Mouse (Mus musculus) pancreas, adult 10 weeks (tissue): ENCODE measurements around the gene Rundc3b. TPM values are rescaled to one million over a fixed set of nuclear protein-coding genes. Genes with fewer than 3 reads are reported as not detected.

ENCODE experiments used
- polyA plus RNA-seq: library from polyadenylated mRNA; stranded (reverse); fragments of 350-450 nt; fragmentation: Illumina TruSeq; extraction: RNeasy Lipid Tissue Mini Kit (QIAGEN cat#74804); gene quantifications from one replicate; pipeline ENCODE4 v1.2.3, GENCODE M21; 2015; ENCODE audit warnings: low read depth, low replicate concordance; ENCODE audit not compliant: insufficient read depth

Gene Rundc3b
- polyA plus RNA-seq = 1.3 TPM

GRCm38 (mm10) chr5:8622596-8623231 is at the start of gene Rundc3b:
Gene Rundc3b, minus strand, starts transcription at chr5:8622952.

DNA sequence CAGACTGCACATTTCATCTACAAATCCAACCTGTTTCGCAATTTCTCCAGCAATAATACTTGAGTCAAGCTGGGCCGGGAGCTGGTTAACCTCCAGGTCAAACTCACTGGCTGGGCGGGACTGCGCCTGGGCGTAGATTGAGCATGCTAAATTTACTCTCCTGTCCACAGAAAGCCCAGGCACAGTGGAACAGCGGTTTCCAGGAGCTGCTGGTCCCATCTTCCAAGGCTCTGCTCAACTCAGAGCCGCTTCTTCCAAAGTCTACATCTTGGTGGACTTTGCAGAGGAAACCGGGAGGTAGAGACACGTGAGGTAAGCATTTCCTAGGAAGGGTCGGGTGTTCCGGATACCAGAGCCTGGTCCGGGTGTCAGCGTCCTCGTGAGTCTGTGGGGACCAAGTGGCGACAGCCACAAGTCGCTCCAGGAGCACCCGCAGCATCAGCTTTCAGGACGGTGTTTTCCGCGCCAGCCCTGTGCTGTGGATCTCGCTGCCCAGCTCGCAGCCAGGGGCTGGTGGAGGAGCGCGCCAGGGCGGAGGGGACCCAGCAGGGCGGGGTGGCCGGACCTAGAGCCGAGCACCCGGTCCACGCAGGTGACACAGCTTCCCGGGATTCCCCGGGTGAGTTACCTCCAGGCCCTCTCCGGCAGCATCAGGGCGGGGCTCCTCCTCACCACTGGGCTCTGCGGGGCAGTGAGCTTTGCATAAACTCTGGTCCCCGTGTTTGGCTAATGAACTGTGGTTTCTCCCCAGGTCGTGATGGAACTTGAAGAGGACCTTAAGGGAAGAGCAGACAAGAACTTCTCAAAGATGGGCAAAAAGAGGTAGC is 37.4 kb upstream of the Rundc3b start, which contains the start of gene Abcb1a:
TSS of gene Abcb1a (plus strand) at position 167 of the 827 bp plus-strand sequence.

Other genes with a start within 250 kb of the Rundc3b start
- gene Dbf4, start 200.2 kb downstream of the Rundc3b start, polyA plus RNA-seq = 0.78 TPM
- gene Slc25a40, start 200.1 kb downstream of the Rundc3b start, polyA plus RNA-seq = 3.2 TPM
- gene Abcb1a, start 37.1 kb upstream of the Rundc3b start, polyA plus RNA-seq = 5.2 TPM
- gene Abcb1b, start 175.2 kb upstream of the Rundc3b start, polyA plus RNA-seq = 5.6 TPM